In the genomic region with DNA sequence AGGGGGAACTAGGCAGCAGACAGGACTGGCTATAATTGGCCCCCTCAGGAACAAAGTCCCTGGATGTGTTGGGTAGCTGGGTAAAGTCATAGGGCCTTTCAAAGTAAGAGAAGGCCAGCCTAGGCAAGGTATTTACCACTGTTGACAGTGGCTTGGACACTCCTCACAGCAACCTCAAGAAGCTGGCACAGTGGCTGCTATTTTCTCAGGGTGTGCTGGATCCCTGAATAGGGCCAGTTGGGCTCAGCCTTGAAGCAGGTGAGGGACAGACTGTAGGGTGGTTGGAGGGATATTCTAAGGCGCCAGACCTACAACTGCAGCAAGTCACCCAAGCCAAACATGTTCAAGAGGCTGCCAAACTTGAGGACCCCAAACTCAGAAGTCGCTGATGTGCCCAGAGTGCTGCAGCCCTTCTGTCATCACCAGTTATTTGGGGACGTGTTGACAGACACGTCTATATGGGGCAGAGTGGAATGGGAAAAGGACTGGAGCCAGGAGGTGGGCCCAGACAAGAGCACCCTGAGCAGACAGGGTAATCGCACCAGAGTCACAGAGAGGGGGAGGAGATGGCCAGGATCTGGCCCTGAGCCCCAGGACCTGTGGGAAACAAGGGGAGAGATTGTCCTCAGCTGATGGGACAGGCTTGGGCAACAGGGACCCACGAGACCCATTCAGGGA, we compare ENCODE assay signal across 9 mouse cellular contexts. TPM values are rescaled to one million over a fixed set of nuclear protein-coding genes. Genes with fewer than 3 reads are reported as not detected.
A peak's percentile ranks its signal among the peaks of the same experiment; 100 is the strongest.
DNase-seq lines count a peak whose midpoint lies in the region; ATAC-seq and TF ChIP-seq lines count a peak whose summit lies in the region.
"Had no signal": no experiment of that assay in that cellular context is flagged by ENCODE, and none has a peak within 500 bp of the region (broad histone marks: within the 10 kb centered on the region; RNA-seq: fewer than 3 reads in every experiment).

No protein-coding gene starts in this region.

- H3K36me3 ChIP-seq in embryonic facial prominence, embryonic 14.5 days (ENCODE audit: control insufficient read depth, insufficient read depth, low read length): 0 out of 2 replicates have a peak, but pooled peaks cover 6% of the 10 kb centered on the region
- H3K36me3 ChIP-seq in heart, embryonic 10.5 days: peaks cover 2% of the 10 kb centered on the region; the same call in 1 of the 2 replicates
- no peaks in the 10 kb centered on the region for H3K36me3 ChIP-seq in lung, embryonic 15.5 days

- no peak for TF ChIP-seq CTCF in left cerebral cortex, adult 2 months (IDR thresholded peaks at IDR 0.05)

- H3K27me3 ChIP-seq in embryonic facial prominence, embryonic 14.5 days (replicated peaks; ENCODE audit: control insufficient read depth, insufficient read depth, low read length): peaks cover 12% of the 10 kb centered on the region
- peaks cover 21% of the 10 kb centered on the region for H3K27me3 ChIP-seq in heart, embryonic 10.5 days (ENCODE audit: insufficient read depth, poor library complexity, severe bottlenecking)
- no peaks in the 10 kb centered on the region; the same call in 1 of the 2 replicates for H3K27me3 ChIP-seq in lung, embryonic 15.5 days

- intact Hi-C loops in left cerebral cortex, adult 2 months (cut with DNase I): no loop called here
- intact Hi-C loops in left cerebral cortex, postnatal 14 days (cut with DNase I): no loop called here

- DNase-seq in left cerebral cortex, adult 2 months (ENCODE audit: extremely low spot score in 1 of 2, low spot score in 2 of 2): peak in 1 of 2 experiments; percentile 26
- no peak for DNase-seq in left cerebral cortex, postnatal 14 days (ENCODE audit: low spot score in 2 of 2)
- DNase-seq in embryonic facial prominence, embryonic 14.5 days (ENCODE audit: low spot score): peak; percentile 63
- peak; percentile 95 for DNase-seq in heart, embryonic 10.5 days (ENCODE audit: low spot score)
- DNase-seq in kidney, adult 18-20 months: no peak
- DNase-seq in spleen, adult 12 weeks (ENCODE audit: low spot score): no peak
- DNase-seq: left cerebral cortex, postnatal 4 days had no signal

- peak overlapping the region; percentile 83 for H3K27ac ChIP-seq in left cerebral cortex, adult 2 months
- H3K27ac ChIP-seq in embryonic facial prominence, embryonic 14.5 days (replicated peaks; ENCODE audit: low read depth, low read length): peak overlapping the region; percentile 15; the same call in 1 of the 2 replicates
- peak overlapping the region; percentile 91 for H3K27ac ChIP-seq in heart, embryonic 10.5 days
- H3K27ac ChIP-seq in lung, embryonic 15.5 days: peak overlapping the region; percentile 80

- H3K9me3 ChIP-seq in embryonic facial prominence, embryonic 14.5 days (ENCODE audit: control insufficient read depth, low read length): no peaks in the 10 kb centered on the region
- no peaks in the 10 kb centered on the region for H3K9me3 ChIP-seq in heart, embryonic 10.5 days
- H3K9me3 ChIP-seq in lung, embryonic 15.5 days: no peaks in the 10 kb centered on the region

- H3K4me1 ChIP-seq in embryonic facial prominence, embryonic 14.5 days (ENCODE audit: control insufficient read depth, insufficient read depth, low read length): peaks cover 15% of the 10 kb centered on the region
- peaks cover 75% of the 10 kb centered on the region for H3K4me1 ChIP-seq in heart, embryonic 10.5 days
- H3K4me1 ChIP-seq in lung, embryonic 15.5 days: peaks cover 71% of the 10 kb centered on the region

- H3K9ac ChIP-seq in embryonic facial prominence, embryonic 14.5 days (ENCODE audit: low read depth, low read length): no peak overlapping the region
- H3K9ac ChIP-seq in lung, embryonic 15.5 days: no peak overlapping the region

- H3K4me2 ChIP-seq in embryonic facial prominence, embryonic 14.5 days (ENCODE audit: low read depth, low read length): no peak overlapping the region
- peak overlapping the region; percentile 33; the same call in 1 of the 2 replicates for H3K4me2 ChIP-seq in lung, embryonic 15.5 days

- H3K4me3 ChIP-seq in left cerebral cortex, adult 2 months: no peak overlapping the region
- H3K4me3 ChIP-seq in embryonic facial prominence, embryonic 14.5 days (ENCODE audit: low read depth, low read length): no peak overlapping the region
- peak overlapping the region; percentile 64 for H3K4me3 ChIP-seq in heart, embryonic 10.5 days
- no peak overlapping the region for H3K4me3 ChIP-seq in lung, embryonic 15.5 days

- 28% methylated on average over 6 of the region's 6 CpGs for WGBS in embryonic facial prominence, embryonic 14.5 days
- 21% methylated on average over 6 of the region's 6 CpGs for WGBS in heart, embryonic 10.5 days
- 24% methylated on average over 6 of the region's 6 CpGs for WGBS in lung, embryonic 15.5 days

- peak; percentile 6; the same call in 1 of the 2 replicates for ATAC-seq in embryonic facial prominence, embryonic 14.5 days (ENCODE audit: low read depth)
- ATAC-seq in lung, embryonic 15.5 days (ENCODE audit: borderline replicate concordance, extremely low read depth, low FRiP score, low TSS enrichment): peak; percentile 51

RNA-seq across cellular contexts. Expression of a gene that starts 4.2 kb away (rescaled TPM):
- 10 to 100 TPM; 72.3 to 86.6 TPM for total RNA-seq in left cerebral cortex, adult 2 months (2021)
- total RNA-seq in left cerebral cortex, postnatal 14 days (2021): 10 to 100 TPM; 60.6 to 63.2 TPM
- 91.2 and 92.8 TPM in 2 replicates for polyA plus RNA-seq in embryonic facial prominence, embryonic 14.5 days (2014; fragmentation: Nextera tagmentation; extraction: Ambion mirVana)
- 158 and 196 TPM in 2 replicates for polyA plus RNA-seq in heart, embryonic 10.5 days (2016; fragmentation: Nextera tagmentation; extraction: Ambion mirVana)
- polyA plus RNA-seq in lung, embryonic 15.5 days (2015; fragmentation: Nextera tagmentation; extraction: Ambion mirVana): 109 and 111 TPM in 2 replicates

RNA-seq across cellular contexts. Expression of a gene that starts 6.8 kb away (rescaled TPM):
- 10 to 100 TPM in 1 of 2 experiments, 1 to 10 TPM in 1; 9.8 to 10.0 TPM for total RNA-seq in left cerebral cortex, adult 2 months (2021)
- 10 to 100 TPM; 11.2 to 13.4 TPM for total RNA-seq in left cerebral cortex, postnatal 14 days (2021)
- 0.43 and 0.47 TPM in 2 replicates for polyA plus RNA-seq in embryonic facial prominence, embryonic 14.5 days (2014; fragmentation: Nextera tagmentation; extraction: Ambion mirVana)
- 0.83 and 1.8 TPM in 2 replicates for polyA plus RNA-seq in heart, embryonic 10.5 days (2016; fragmentation: Nextera tagmentation; extraction: Ambion mirVana)
- polyA plus RNA-seq in lung, embryonic 15.5 days (2015; fragmentation: Nextera tagmentation; extraction: Ambion mirVana): 0.62 and 0.88 TPM in 2 replicates
- total RNA-seq: common myeloid progenitor, adult 5-6 weeks had no signal

RNA-seq across cellular contexts. Expression of a gene that starts 24.3 kb away (rescaled TPM):
- 100 to 1,000 TPM; 192 to 201 TPM for total RNA-seq in left cerebral cortex, adult 2 months (2021)
- 100 to 1,000 TPM; 145 to 164 TPM for total RNA-seq in left cerebral cortex, postnatal 14 days (2021)
- 140 and 145 TPM in 2 replicates for polyA plus RNA-seq in embryonic facial prominence, embryonic 14.5 days (2014; fragmentation: Nextera tagmentation; extraction: Ambion mirVana)
- polyA plus RNA-seq in heart, embryonic 10.5 days (2016; fragmentation: Nextera tagmentation; extraction: Ambion mirVana): 92.2 and 95.7 TPM in 2 replicates
- polyA plus RNA-seq in lung, embryonic 15.5 days (2015; fragmentation: Nextera tagmentation; extraction: Ambion mirVana): 107 and 108 TPM in 2 replicates

RNA-seq across cellular contexts. Expression of a gene that starts 24.4 kb away (rescaled TPM):
- total RNA-seq in left cerebral cortex, adult 2 months (2021): 10 to 100 TPM; 15.5 to 21.0 TPM
- 10 to 100 TPM; 26.5 to 32.5 TPM for total RNA-seq in left cerebral cortex, postnatal 14 days (2021)
- polyA plus RNA-seq in embryonic facial prominence, embryonic 14.5 days (2014; fragmentation: Nextera tagmentation; extraction: Ambion mirVana): 5.4 and 10.7 TPM in 2 replicates
- 9.3 and 11.1 TPM in 2 replicates for polyA plus RNA-seq in heart, embryonic 10.5 days (2016; fragmentation: Nextera tagmentation; extraction: Ambion mirVana)
- 9.1 and 11.1 TPM in 2 replicates for polyA plus RNA-seq in lung, embryonic 15.5 days (2015; fragmentation: Nextera tagmentation; extraction: Ambion mirVana)
- total RNA-seq: common myeloid progenitor, adult 5-6 weeks had no signal

RNA-seq across cellular contexts. Expression of a gene that starts 43.2 kb away (rescaled TPM):
- total RNA-seq in left cerebral cortex, adult 2 months (2021): 100 to 1,000 TPM; 278 to 294 TPM
- total RNA-seq in left cerebral cortex, postnatal 14 days (2021): 100 to 1,000 TPM; 269 to 330 TPM
- 1.8 and 2.1 TPM in 2 replicates for polyA plus RNA-seq in embryonic facial prominence, embryonic 14.5 days (2014; fragmentation: Nextera tagmentation; extraction: Ambion mirVana)
- polyA plus RNA-seq in heart, embryonic 10.5 days (2016; fragmentation: Nextera tagmentation; extraction: Ambion mirVana): 1.2 and 1.7 TPM in 2 replicates
- polyA plus RNA-seq in lung, embryonic 15.5 days (2015; fragmentation: Nextera tagmentation; extraction: Ambion mirVana): 0.88 and 0.98 TPM in 2 replicates
- total RNA-seq: common myeloid progenitor, adult 5-6 weeks had no signal

Comparison
In these comparisons a context has a peak if more than half of its experiments do, and no peak if none do; other contexts are left out.
1. DNase-seq: peak in embryonic facial prominence, embryonic 14.5 days (single experiment) and heart, embryonic 10.5 days (single experiment); none in left cerebral cortex, postnatal 14 days (0 of 2), kidney, adult 18-20 months (single experiment) and spleen, adult 12 weeks (single experiment).
2. H3K27ac ChIP-seq: peak in every context shown above with its lines; median percentile 91 in heart, embryonic 10.5 days; 83 in left cerebral cortex, adult 2 months; 80 in lung, embryonic 15.5 days; 15 in embryonic facial prominence, embryonic 14.5 days.